In the genomic region with DNA sequence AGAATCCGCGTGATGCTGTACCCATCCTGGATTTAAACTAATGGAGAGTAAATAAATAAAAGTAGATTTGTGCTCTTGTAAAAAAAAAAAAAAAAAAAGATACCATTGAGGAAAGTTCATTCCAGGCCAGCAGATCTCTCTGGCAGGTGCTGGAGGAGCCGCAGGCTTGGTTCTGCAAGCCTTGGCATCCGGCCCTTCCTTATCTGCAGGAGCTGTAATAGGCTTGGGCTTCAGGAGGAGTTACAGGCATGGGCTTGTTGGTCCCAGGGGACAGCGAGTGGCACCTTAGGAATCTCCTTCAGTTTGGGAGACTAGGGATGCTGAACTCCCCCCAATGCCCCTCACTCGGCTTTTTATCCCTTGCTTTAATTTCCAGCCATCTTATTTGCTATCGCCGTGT, we compare ENCODE assay signal across 21 mouse cellular contexts. TPM values are rescaled to one million over a fixed set of nuclear protein-coding genes. Genes with fewer than 3 reads are reported as not detected.
DNase-seq lines count a peak whose midpoint lies in the region; TF ChIP-seq lines count a peak whose summit lies in the region.
"Had no signal": no experiment of that assay in that cellular context is flagged by ENCODE, and none has a peak within 500 bp of the region (broad histone marks: within the 10 kb centered on the region; RNA-seq: fewer than 3 reads in every experiment).

No protein-coding gene starts in this region.

- DNase-seq in heart, postnatal 14 days, result peak; percentile 39 to 41
- DNase-seq in heart, adult 8-10 months (ENCODE audit: low spot score), result no peak
- peak; percentile 66 for DNase-seq in cerebellum, adult 11 months
- peak; percentile 74 to 82 for DNase-seq in cerebellum, adult 2 months
- DNase-seq in cerebellum, postnatal 14 days, result peak; percentile 84 to 85
- no peak for DNase-seq in layer of hippocampus, adult 9-10 months (ENCODE audit: low spot score)
- DNase-seq in thymus, postnatal 4 days, result no peak
- DNase-seq: adrenal gland, postnatal 14 days; gastrocnemius, postnatal 25 days; heart, adult 11 months; kidney, adult 9 months; kidney, postnatal 10 days; lung, adult 2 months; lung, postnatal 10 days; right cerebral cortex, postnatal 14 days had no signal

- no peaks in the 10 kb centered on the region for H3K27me3 ChIP-seq in cerebellum, adult 2 months (ENCODE audit: control insufficient read depth, insufficient read depth, low read length)
- H3K27me3 ChIP-seq: heart, embryonic 15.5 days; liver, embryonic 12.5 days; midbrain, embryonic 15.5 days; neural tube, embryonic 15.5 days had no signal

- WGBS in cerebellum, adult 2 months, result 33% methylated on average over 8 of the region's 8 CpGs

- intact Hi-C loops in heart, postnatal 14 days (cut with DNase I), result no loop called here

- peak overlapping the region; percentile 45 for H3K4me3 ChIP-seq in cerebellum, adult 2 months (replicated peaks; ENCODE audit: insufficient read depth, low read depth, low read length)
- H3K4me3 ChIP-seq: heart, embryonic 15.5 days; liver, embryonic 12.5 days; midbrain, embryonic 15.5 days; neural tube, embryonic 15.5 days had no signal

- H3K27ac ChIP-seq in cerebellum, adult 2 months (ENCODE audit: insufficient read depth, low read length), result no peak overlapping the region
- H3K27ac ChIP-seq: heart, embryonic 15.5 days; hindbrain, embryonic 14.5 days; liver, embryonic 12.5 days; macrophage; midbrain, embryonic 15.5 days; neural tube, embryonic 15.5 days had no signal

- peaks cover 36% of the 10 kb centered on the region for H3K4me1 ChIP-seq in cerebellum, adult 2 months (ENCODE audit: control insufficient read depth, insufficient read depth, low read length)
- H3K4me1 ChIP-seq: liver, embryonic 12.5 days; midbrain, embryonic 15.5 days; neural tube, embryonic 15.5 days had no signal

- TF ChIP-seq CTCF in cerebellum, adult 2 months (IDR thresholded peaks at IDR 0.05; ENCODE audit: borderline replicate concordance, insufficient read depth, low read depth, low read length), result no peak

- TF ChIP-seq POLR2A in cerebellum, adult 2 months (IDR thresholded peaks at IDR 0.05; ENCODE audit: borderline replicate concordance, insufficient read depth, low read length), result no peak

RNA-seq across cellular contexts. Expression of gene Rab6b, which starts 42.8 kb away (rescaled TPM):
- 1 to 10 TPM; 1.5 to 1.8 TPM for total RNA-seq in heart, postnatal 14 days (2021)
- total RNA-seq in heart, adult 8-10 months (2022), result 1 to 10 TPM; 1.3 to 2.7 (median 2.1) TPM
- polyA plus RNA-seq in cerebellum, adult 2 months (2012; rRNA removed), result 188 and 199 TPM in 2 replicates

Comparison
In these comparisons a context has a peak if more than half of its experiments do, and no peak if none do; other contexts are left out.
1. DNase-seq: peak in heart, postnatal 14 days (2 of 2), cerebellum, adult 11 months (single experiment), cerebellum, adult 2 months (2 of 2) and cerebellum, postnatal 14 days (2 of 2); none in heart, adult 8-10 months (single experiment), layer of hippocampus, adult 9-10 months (single experiment) and thymus, postnatal 4 days (single experiment).